13 mouse cellular contexts compared by ENCODE assay signal in the genomic region with DNA sequence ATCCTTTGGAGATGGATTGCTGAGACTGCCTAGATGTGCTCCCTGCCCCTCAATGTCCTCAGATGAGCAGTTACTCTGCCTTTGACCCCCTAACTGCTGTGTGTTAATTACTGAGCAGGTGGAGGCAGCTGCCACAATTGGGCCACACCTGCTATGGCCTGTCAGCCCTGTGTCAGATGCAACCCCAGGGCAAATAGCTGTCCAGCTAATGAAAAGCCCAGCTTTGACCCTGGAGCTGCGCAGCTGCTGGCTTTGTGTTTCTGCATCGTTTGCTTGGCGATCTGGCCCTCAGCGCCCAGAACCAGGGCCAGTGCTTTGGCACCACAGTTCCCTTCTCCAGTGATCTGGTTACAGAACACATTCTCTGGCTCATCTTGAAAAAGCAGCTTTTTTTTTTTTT. TPM values are rescaled to one million over a fixed set of nuclear protein-coding genes. Genes with fewer than 3 reads are reported as not detected.
DNase-seq lines count a peak whose midpoint lies in the region; ATAC-seq and TF ChIP-seq lines count a peak whose summit lies in the region.
"Had no signal": no experiment of that assay in that cellular context is flagged by ENCODE, and none has a peak within 500 bp of the region (broad histone marks: within the 10 kb centered on the region; RNA-seq: fewer than 3 reads in every experiment).

No protein-coding gene starts in this region.

- H3K9me3 ChIP-seq in liver, postnatal 0 days (ENCODE audit: low read length): no peaks in the 10 kb centered on the region
- H3K9me3 ChIP-seq: hindbrain, embryonic 15.5 days had no signal

- no peak for TF ChIP-seq EP300 in liver, postnatal 0 days (IDR thresholded peaks at IDR 0.05; ENCODE audit: low read depth)

- no peaks in the 10 kb centered on the region for H3K36me3 ChIP-seq in liver, postnatal 0 days (replicated peaks; ENCODE audit: insufficient read depth, low read length)
- H3K36me3 ChIP-seq: hindbrain, embryonic 15.5 days had no signal

- 75% methylated on average over 4 of the region's 4 CpGs for WGBS in liver, postnatal 0 days (ENCODE audit: insufficient replicate concordance)

- no peak for TF ChIP-seq CTCF in gastrocnemius, adult 2 months (IDR thresholded peaks at IDR 0.05)
- no peak for TF ChIP-seq CTCF in liver, postnatal 0 days (IDR thresholded peaks at IDR 0.05; ENCODE audit: low read depth)

- H3K27ac ChIP-seq in gastrocnemius, adult 2 months: no peak overlapping the region
- H3K27ac ChIP-seq in liver, postnatal 0 days (ENCODE audit: low read depth): no peak overlapping the region

- H3K27me3 ChIP-seq in liver, postnatal 0 days (ENCODE audit: insufficient read depth, low read length): no peaks in the 10 kb centered on the region
- H3K27me3 ChIP-seq: hindbrain, embryonic 15.5 days had no signal

- no peak overlapping the region for H3K4me3 ChIP-seq in gastrocnemius, adult 2 months
- no peak overlapping the region for H3K4me3 ChIP-seq in liver, postnatal 0 days (ENCODE audit: low read depth, low read length)
- H3K4me3 ChIP-seq: erythroblast, embryonic 14.5 days; hindbrain, embryonic 15.5 days had no signal

- no peak for ATAC-seq in liver, postnatal 0 days

- no peak overlapping the region for H3K4me2 ChIP-seq in liver, postnatal 0 days (ENCODE audit: low read depth, low read length)
- H3K4me2 ChIP-seq: hindbrain, embryonic 15.5 days had no signal

- H3K9ac ChIP-seq in liver, postnatal 0 days (replicated peaks): no peak overlapping the region
- H3K9ac ChIP-seq: hindbrain, embryonic 15.5 days had no signal

- intact Hi-C loops in gastrocnemius, adult 2 months (cut with DNase I): no loop called here

- peak; percentile 68 for DNase-seq in gastrocnemius, adult 2 months
- no peak for DNase-seq in gastrocnemius, adult 18-20 months (ENCODE audit: low spot score)
- peak; percentile 41 for DNase-seq in brain, adult 2 months (ENCODE audit: low read depth, low spot score)
- peak; percentile 35 for DNase-seq in forelimb bud, embryonic 11.5 days (ENCODE audit: low read depth, low spot score)
- peak; percentile 58 for DNase-seq in mesoderm, embryonic 11.5 days (ENCODE audit: low read depth, low spot score)
- DNase-seq in liver, postnatal 0 days: no peak
- DNase-seq in kidney, postnatal 10 days: no peak
- no peak for DNase-seq in spleen, adult 18-20 months
- DNase-seq: heart, adult 18-20 months; kidney, postnatal 36 days; lung, postnatal 14 days had no signal

- H3K4me1 ChIP-seq in liver, postnatal 0 days (ENCODE audit: insufficient read depth): no peaks in the 10 kb centered on the region

RNA-seq across cellular contexts. Expression of a gene that starts 43.7 kb away (rescaled TPM):
- 1 to 10 TPM; 6.1 to 8.9 TPM for total RNA-seq in gastrocnemius, adult 2 months (2021)
- 1 to 10 TPM; 5.8 TPM for total RNA-seq in gastrocnemius, adult 18-20 months (2021)
- 4.6 and 5.4 TPM in 2 replicates for polyA plus RNA-seq in liver, postnatal 0 days (2015; fragmentation: Nextera tagmentation; extraction: Ambion mirVana)

Comparison
In these comparisons a context has a peak if more than half of its experiments do, and no peak if none do; other contexts are left out.
1. DNase-seq: peak in gastrocnemius, adult 2 months (single experiment), brain, adult 2 months (single experiment), forelimb bud, embryonic 11.5 days (single experiment) and mesoderm, embryonic 11.5 days (single experiment); none in gastrocnemius, adult 18-20 months (single experiment), liver, postnatal 0 days (single experiment), kidney, postnatal 10 days (single experiment) and spleen, adult 18-20 months (0 of 2).